Mouse (Mus musculus) right cerebral cortex, postnatal 36 days (tissue): Measurements from ENCODE around the gene Cfap65.

ENCODE experiments used
- DNase-seq, 2 experiments: peaks; one replicate each; pipeline ENCODE4 v3.0.0; 2022; ENCODE audit warnings: low spot score in 2 of 2, mixed read lengths in 1 of 2

The Cfap65 gene

GRCm38 (mm10) chr1:74935402-74935801 is at the start of gene Cfap65:
TSS of gene Cfap65 (minus strand) at chr1:74935599.
- DNase-seq = peak; percentile 44 to 69

- DNase-seq = no peak
Measured at GRCm38 (mm10) chr1:74977001-74977400, 41.6 kb upstream of the Cfap65 start.

- no peak for DNase-seq
Measured at GRCm38 (mm10) chr1:74975936-74976335, 40.5 kb upstream of the Cfap65 start.

GRCm38 (mm10) chr1:74973590-74973989 is 38.2 kb upstream of the Cfap65 start:
- DNase-seq = no peak

- DNase-seq = no peak
Measured at GRCm38 (mm10) chr1:74971353-74972050, 36.1 kb upstream of the Cfap65 start.

- no peak for DNase-seq
Measured at GRCm38 (mm10) chr1:74967962-74968580, 32.7 kb upstream of the Cfap65 start.

GRCm38 (mm10) chr1:74964494-74965215 is 29.3 kb upstream of the Cfap65 start:
- DNase-seq = peak; percentile 19 to 28

- no peak for DNase-seq
Measured at GRCm38 (mm10) chr1:74962853-74963227, 27.4 kb upstream of the Cfap65 start.

GRCm38 (mm10) chr1:74962126-74962852 is 26.9 kb upstream of the Cfap65 start:
- DNase-seq = no peak

- no peak for DNase-seq
Measured at GRCm38 (mm10) chr1:74961722-74962121, 26.3 kb upstream of the Cfap65 start.

GRCm38 (mm10) chr1:74960059-74960458 is 24.7 kb upstream of the Cfap65 start:
- no peak for DNase-seq

- no peak for DNase-seq
Measured at GRCm38 (mm10) chr1:74951556-74952210, 16.3 kb upstream of the Cfap65 start, which contains the start of gene Ihh. TSS of gene Ihh (minus strand) at chr1:74951672.

- no peak for DNase-seq
Measured at GRCm38 (mm10) chr1:74950576-74951490, 15.4 kb upstream of the Cfap65 start.

GRCm38 (mm10) chr1:74950066-74950465 is 14.7 kb upstream of the Cfap65 start:
- DNase-seq = no peak

GRCm38 (mm10) chr1:74949666-74950050 is 14.3 kb upstream of the Cfap65 start:
- no peak for DNase-seq

GRCm38 (mm10) chr1:74948784-74949665 is 13.6 kb upstream of the Cfap65 start:
- peak in 1 of 2 experiments; percentile 28 for DNase-seq

- no peak for DNase-seq
Measured at GRCm38 (mm10) chr1:74947986-74948670, 12.7 kb upstream of the Cfap65 start.

- DNase-seq = no peak
Measured at GRCm38 (mm10) chr1:74941651-74942360, 6.4 kb upstream of the Cfap65 start.
